Mouse (Mus musculus) midbrain, embryonic 11.5 days (tissue): ENCODE measurements at regions not wholly inside any gene's neighbourhood (a gene's known extent, or its start where the extent isn't known, plus 50 kb on each side); places are given as distances from the start of the nearest gene placed in this dataset.

Experiments
- ATAC-seq: fragments of 200-750 bp; cut with Nextera tagmentation; 2 replicates; pipeline ENCODE4 v1.8.0; 2017; ENCODE audit warnings: moderate TSS enrichment, moderate library complexity; ENCODE audit not compliant: low FRiP score
- DNase-seq: peaks from one replicate; pipeline ENCODE4 v3.0.0; 2015; ENCODE audit warnings: low spot score; ENCODE audit errors: missing footprints
- H3K27ac ChIP-seq: fragments of 300-500 bp; sonication (generic); 2 replicates; pipeline ENCODE4 v1.5.1; 2014; ENCODE audit warnings: low read depth, low read length
- H3K27me3 ChIP-seq: fragments of 300-500 bp; sonication (generic); 2 replicates; pipeline ENCODE4 v1.6.1; 2014; ENCODE audit warnings: mild to moderate bottlenecking, low read length, moderate library complexity, mixed read lengths; ENCODE audit not compliant: control insufficient read depth, insufficient read depth
- H3K36me3 ChIP-seq: fragments of 300-500 bp; sonication (generic); 2 replicates; pipeline ENCODE4 v1.6.1; 2014; ENCODE audit warnings: mild to moderate bottlenecking, low read length, moderate library complexity, mixed read lengths; ENCODE audit not compliant: control insufficient read depth, insufficient read depth
- H3K4me1 ChIP-seq: fragments of 300-500 bp; sonication (generic); 2 replicates; pipeline ENCODE4 v1.6.1; 2014; ENCODE audit warnings: low read length; ENCODE audit not compliant: control insufficient read depth, insufficient read depth
- H3K4me2 ChIP-seq: fragments of 300-500 bp; sonication (generic); 2 replicates; pipeline ENCODE4 v1.6.1; 2014; ENCODE audit warnings: mild to moderate bottlenecking, moderate library complexity
- H3K4me3 ChIP-seq: fragments of 300-500 bp; sonication (generic); 2 replicates; pipeline ENCODE4 v1.5.1; 2014; ENCODE audit warnings: low read depth, low read length
- H3K9ac ChIP-seq: fragments of 300-500 bp; sonication (generic); 2 replicates; pipeline ENCODE4 v1.6.1; 2014; ENCODE audit warnings: low read length
- H3K9me3 ChIP-seq: fragments of 300-500 bp; sonication (generic); 2 replicates; pipeline ENCODE4 v1.6.1; 2016; ENCODE audit warnings: low read length; ENCODE audit not compliant: control insufficient read depth
- WGBS: fragments of 180-500 bp; shearing (Covaris S2); extraction: QIAGEN DNeasy Blood & Tissue Kit; methylation state at CpG from one replicate; pipeline ENCODE4 v1.1.7; 2014; 5-methylcytosine and 5-hydroxymethylcytosine counted together

- Histone ChIP-seq H3K4me1 (peaks cover 9% of the 10 kb centered on the region), H3K27ac (no peak overlapping the region), H3K4me3 (no peak overlapping the region), H3K36me3 (no peaks in the 10 kb centered on the region), H3K9me3 (no peaks in the 10 kb centered on the region), H3K4me2 (no peak overlapping the region), H3K9ac (no peak overlapping the region), H3K27me3 (peaks cover 99% of the 10 kb centered on the region)
- ATAC-seq: no peak
- no peak for DNase-seq
- WGBS: 81% methylated on average over 5 of the region's 5 CpGs
Observed at GRCm38 (mm10) chr15:85650241-85650640, 68.0 kb upstream of the Wnt7b start.

- DNase-seq (no peak), ATAC-seq (no peak)
- H3K27ac ChIP-seq: no peak overlapping the region
- peaks cover 2% of the 10 kb centered on the region; the same call in 1 of the 2 replicates for H3K4me1 ChIP-seq
- H3K4me2 ChIP-seq: no peak overlapping the region
- no peak overlapping the region for H3K4me3 ChIP-seq
- H3K27me3 ChIP-seq: peaks cover 99% of the 10 kb centered on the region
- 77% methylated on average over 9 of the region's 9 CpGs for WGBS
- no peaks in the 10 kb centered on the region for H3K36me3 ChIP-seq
- H3K9me3 ChIP-seq: no peaks in the 10 kb centered on the region
- H3K9ac ChIP-seq: no peak overlapping the region
Observed at GRCm38 (mm10) chr15:85651718-85652420, 69.6 kb upstream of the Wnt7b start.

- Histone ChIP-seq H3K9me3 (no peaks in the 10 kb centered on the region), H3K4me2 (no peak overlapping the region), H3K4me3 (no peak overlapping the region), H3K36me3 (no peaks in the 10 kb centered on the region), H3K4me1 (peaks cover 2% of the 10 kb centered on the region; the same call in 1 of the 2 replicates), H3K9ac (no peak overlapping the region), H3K27me3 (peaks cover 99% of the 10 kb centered on the region), H3K27ac (no peak overlapping the region)
- WGBS: 86% methylated on average over 5 of the region's 5 CpGs
- DNase-seq (peak; percentile 64), ATAC-seq (no peak)
Observed at GRCm38 (mm10) chr15:85652431-85652830, 70.2 kb upstream of the Wnt7b start.

GRCm38 (mm10) chr15:85652871-85653337 lies 70.6 kb upstream of the Wnt7b start:
- H3K4me3 ChIP-seq: no peak overlapping the region
- H3K9ac ChIP-seq: no peak overlapping the region
- peaks cover 99% of the 10 kb centered on the region for H3K27me3 ChIP-seq
- DNase-seq (no peak), ATAC-seq (no peak)
- WGBS: 77% methylated on average over 9 of the region's 9 CpGs
- no peak overlapping the region for H3K4me2 ChIP-seq
- H3K27ac ChIP-seq: no peak overlapping the region
- no peaks in the 10 kb centered on the region for H3K36me3 ChIP-seq
- no peaks in the 10 kb centered on the region for H3K9me3 ChIP-seq
- H3K4me1 ChIP-seq: peaks cover 2% of the 10 kb centered on the region; the same call in 1 of the 2 replicates

GRCm38 (mm10) chr15:85653421-85654401 lies 71.4 kb upstream of the Wnt7b start:
- Histone ChIP-seq H3K27me3 (peaks cover 99% of the 10 kb centered on the region), H3K36me3 (no peaks in the 10 kb centered on the region), H3K4me1 (peaks cover 2% of the 10 kb centered on the region; the same call in 1 of the 2 replicates), H3K9ac (no peak overlapping the region), H3K27ac (no peak overlapping the region), H3K4me3 (no peak overlapping the region), H3K9me3 (no peaks in the 10 kb centered on the region), H3K4me2 (no peak overlapping the region)
- WGBS: 69% methylated on average over 32 of the region's 32 CpGs
- ATAC-seq (peak; percentile 52; the same call in 1 of the 2 replicates), DNase-seq (peak; percentile 59)

- H3K4me1 ChIP-seq: peaks cover 2% of the 10 kb centered on the region; the same call in 1 of the 2 replicates
- no peak overlapping the region for H3K9ac ChIP-seq
- 95% methylated on average over 3 of the region's 3 CpGs for WGBS
Observed at GRCm38 (mm10) chr15:85654791-85655190, 72.5 kb upstream of the Wnt7b start.

GRCm38 (mm10) chr15:85655751-85656167 lies 73.5 kb upstream of the Wnt7b start:
- ATAC-seq (peak; percentile 48; the same call in 1 of the 2 replicates), DNase-seq (no peak)
- Histone ChIP-seq H3K9me3 (no peaks in the 10 kb centered on the region), H3K36me3 (no peaks in the 10 kb centered on the region), H3K27me3 (peaks cover 98% of the 10 kb centered on the region), H3K27ac (no peak overlapping the region), H3K4me3 (no peak overlapping the region), H3K4me2 (no peak overlapping the region), H3K4me1 (peaks cover 5% of the 10 kb centered on the region), H3K9ac (no peak overlapping the region)
- 26% methylated on average over 6 of the region's 6 CpGs for WGBS

More at GRCm38 (mm10) chr15:85654791-85655190, 72.5 kb upstream of the Wnt7b start:
- Histone ChIP-seq H3K27ac (no peak overlapping the region), H3K36me3 (no peaks in the 10 kb centered on the region), H3K9me3 (no peaks in the 10 kb centered on the region), H3K4me2 (no peak overlapping the region), H3K4me3 (no peak overlapping the region), H3K27me3 (peaks cover 98% of the 10 kb centered on the region)
- DNase-seq (no peak), ATAC-seq (no peak)

GRCm38 (mm10) chr15:85656852-85657251 lies 74.6 kb upstream of the Wnt7b start:
- H3K4me2 ChIP-seq: no peak overlapping the region
- no peaks in the 10 kb centered on the region for H3K9me3 ChIP-seq

More at GRCm38 (mm10) chr15:85656852-85657251, 74.6 kb upstream of the Wnt7b start:
- no peaks in the 10 kb centered on the region for H3K36me3 ChIP-seq
- peaks cover 98% of the 10 kb centered on the region for H3K27me3 ChIP-seq
- peaks cover 7% of the 10 kb centered on the region for H3K4me1 ChIP-seq
- 72% methylated on average over 6 of the region's 6 CpGs for WGBS
- no peak for DNase-seq
- ATAC-seq: no peak
- H3K4me3 ChIP-seq: no peak overlapping the region
- H3K27ac ChIP-seq: no peak overlapping the region
- no peak overlapping the region for H3K9ac ChIP-seq
